Mouse (Mus musculus): ENCODE measurements around the gene Ggn. TPM values are rescaled to one million over a fixed set of nuclear protein-coding genes. Genes with fewer than 3 reads are reported as not detected.
A peak's percentile ranks its signal among the peaks of the same experiment; 100 is the strongest.

Gene Ggn
- total and polyA plus RNA-seq, 3 experiments, result 0.19 to 1.0 TPM; not detected in 1

DNA sequence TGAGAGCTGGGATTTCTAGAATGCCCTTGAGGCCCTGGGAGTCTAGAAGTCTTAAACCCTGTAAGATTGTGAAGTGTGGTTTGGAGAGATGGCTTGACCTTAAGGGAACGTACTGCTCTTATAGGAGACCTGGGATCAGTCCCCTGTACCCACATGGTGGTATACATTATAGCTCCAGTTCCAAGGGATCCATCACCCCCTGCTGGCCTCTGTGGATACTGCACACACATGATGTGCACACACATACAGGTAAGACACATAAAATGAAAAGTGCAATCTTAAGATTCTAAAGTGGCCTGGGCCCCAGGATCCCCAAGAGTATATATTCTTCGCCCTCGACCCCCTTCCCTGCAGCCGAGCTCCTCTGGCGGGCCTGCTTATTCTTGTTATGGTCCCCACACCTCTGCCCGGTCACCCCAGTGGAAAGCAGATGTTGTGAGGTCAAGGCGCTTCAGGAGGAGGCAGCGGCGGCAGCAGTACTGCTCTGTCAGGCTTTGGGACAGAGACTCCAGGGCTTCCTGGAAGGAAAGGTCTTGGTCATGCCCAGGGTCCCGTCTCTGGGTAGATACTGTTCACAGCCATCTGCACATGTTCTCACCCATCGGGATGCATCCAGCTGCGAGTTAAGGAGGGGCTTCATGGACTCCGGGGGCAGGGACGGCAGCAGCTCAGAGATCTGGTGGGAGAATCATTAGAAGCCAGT is 15.8 kb upstream of the Ggn start:
- peak; percentile 42 for DNase-seq (ENCODE audit: low read depth, low spot score)
- Histone ChIP-seq H3K4me1 (ENCODE audit: control insufficient read depth in 1 of 2, insufficient read depth in 2 of 2, low read length in 2 of 2) (peaks cover 0 to 11% of the 10 kb centered on the region in 2 experiments; a peak in 1 of 4 replicates), H3K36me3 (ENCODE audit: control insufficient read depth in 1 of 2, insufficient read depth in 2 of 2, low read length in 2 of 2) (no peaks in the 10 kb centered on the region; a peak in 1 of 4 replicates), H3K79me2 (ENCODE audit: control insufficient read depth, insufficient read depth, low read length, poor library complexity) (no peaks in the 10 kb centered on the region; the same call in 1 of the 2 replicates), H3K9ac (ENCODE audit: control insufficient read depth, low read depth, low read length, poor library complexity, severe bottlenecking) (no peak overlapping the region), H3K27me3 (ENCODE audit: control insufficient read depth in 1 of 2, insufficient read depth in 2 of 2, low read length in 2 of 2) (no peaks in the 10 kb centered on the region), H3K27ac (ENCODE audit: control insufficient read depth, low read depth, low read length) (no peak overlapping the region), H3K9me3 (replicated peaks; ENCODE audit: insufficient read depth, low read length) (no peaks in the 10 kb centered on the region), H3K4me3 (ENCODE audit: control insufficient read depth in 1 of 2, insufficient read depth in 1 of 2, low read depth in 2 of 2, low read length in 2 of 2) (no peak overlapping the region)
- TF ChIP-seq RAD21 (IDR thresholded peaks at IDR 0.05; ENCODE audit: low read depth, low read length) (peak; percentile 9), E2F4 (IDR thresholded peaks at IDR 0.05; ENCODE audit: borderline replicate concordance, low read depth, low read length) (no peak), JUND (IDR thresholded peaks at IDR 0.05; ENCODE audit: low read depth, low read length) (no peak), USF2 (IDR thresholded peaks at IDR 0.05; ENCODE audit: borderline replicate concordance in 1 of 2, insufficient read depth in 1 of 2, low read depth in 1 of 2, low read length in 2 of 2) (no peak), SMC3 (IDR thresholded peaks at IDR 0.05; ENCODE audit: low read depth, low read length) (peak; percentile 22; the same call in 1 of the 2 replicates), ELF1 (IDR thresholded peaks at IDR 0.05; ENCODE audit: low read depth, low read length) (no peak), NRF1 (IDR thresholded peaks at IDR 0.05; ENCODE audit: insufficient read depth, low read depth, low read length, poor library complexity, severe bottlenecking) (no peak), GABPA (IDR thresholded peaks at IDR 0.05; ENCODE audit: low read depth, low read length) (no peak), CTCF (IDR thresholded peaks at IDR 0.05 in 2 of 3, conservative IDR thresholded peaks at IDR 0.05 in 1 of 3; ENCODE audit: control insufficient read depth in 1 of 3, insufficient read depth in 1 of 3, low read depth in 2 of 3, low read length in 3 of 3, poor library complexity in 1 of 3, severe bottlenecking in 1 of 3) (peak; percentile 26 to 43 (median 41); a peak in 4 of 6 replicates)

DNA sequence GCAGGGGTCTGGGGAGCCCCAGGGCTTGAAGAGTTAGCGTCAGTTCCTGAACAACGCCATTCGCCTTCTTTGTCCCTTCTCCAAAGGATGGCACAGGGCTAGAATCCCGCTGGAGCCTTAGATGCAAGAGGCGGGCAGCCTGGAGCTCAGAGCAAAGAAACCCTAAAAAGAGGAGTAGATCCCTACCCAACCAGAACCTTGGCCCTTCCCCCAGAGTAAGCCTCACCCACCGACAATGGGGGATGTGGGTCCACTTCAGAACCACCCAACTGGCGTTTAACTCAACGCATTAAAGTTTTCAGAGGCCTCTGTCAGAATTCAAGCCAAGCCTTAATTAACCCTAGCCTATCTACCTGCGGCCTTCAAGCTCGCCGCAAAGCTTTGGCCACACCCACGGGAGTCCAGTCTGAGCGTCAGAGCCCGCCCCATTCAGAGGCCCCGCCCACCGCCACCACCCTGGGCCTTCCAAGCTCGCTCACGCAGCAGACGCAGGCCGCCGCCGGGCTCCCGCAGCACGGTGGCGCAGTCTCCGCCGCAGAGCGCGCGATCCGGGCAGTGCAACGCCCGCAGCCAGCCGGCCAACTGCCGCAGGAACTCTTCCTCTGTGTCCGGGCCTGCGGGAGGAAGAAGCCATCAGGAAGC is 14.7 kb upstream of the Ggn start:
- no peaks in the 10 kb centered on the region; a peak in 1 of 4 replicates for H3K36me3 ChIP-seq (ENCODE audit: control insufficient read depth in 1 of 2, insufficient read depth in 2 of 2, low read length in 2 of 2)
- no peaks in the 10 kb centered on the region for H3K9me3 ChIP-seq (replicated peaks; ENCODE audit: insufficient read depth, low read length)
- DNase-seq (ENCODE audit: low read depth, low spot score), result peak; percentile 90
- H3K79me2 ChIP-seq (ENCODE audit: control insufficient read depth, insufficient read depth, low read length, poor library complexity), result no peaks in the 10 kb centered on the region; the same call in 1 of the 2 replicates
- peak overlapping the region; percentile 72 for H3K9ac ChIP-seq (ENCODE audit: control insufficient read depth, low read depth, low read length, poor library complexity, severe bottlenecking)
- H3K27ac ChIP-seq (ENCODE audit: control insufficient read depth, low read depth, low read length), result peak overlapping the region; percentile 8
- no peak for TF ChIP-seq SMC3 (IDR thresholded peaks at IDR 0.05; ENCODE audit: low read depth, low read length)
- no peak for TF ChIP-seq ETS1 (IDR thresholded peaks at IDR 0.05; ENCODE audit: low read depth, low read length)
- TF ChIP-seq JUND (IDR thresholded peaks at IDR 0.05; ENCODE audit: low read depth, low read length), result no peak
- TF ChIP-seq POLR2A (IDR thresholded peaks at IDR 0.05; ENCODE audit: control insufficient read depth in 1 of 2, insufficient read depth in 1 of 2, low read depth in 1 of 2, low read length in 2 of 2, poor library complexity in 1 of 2), result peak; percentile 7 to 73; a peak in 2 of 4 replicates
- 0 out of 2 replicates have a peak, but pooled peaks have one; percentile 29 for TF ChIP-seq MAX (IDR thresholded peaks at IDR 0.05; ENCODE audit: low read length)
- 0 out of 2 replicates have a peak, but pooled peaks have one; percentile 22 for TF ChIP-seq TCF12 (IDR thresholded peaks at IDR 0.05; ENCODE audit: low read depth, low read length)
- 0 out of 2 replicates have a peak, but pooled peaks have one; percentile 15 for TF ChIP-seq ELF1 (IDR thresholded peaks at IDR 0.05; ENCODE audit: low read depth, low read length)
- 0 out of 2 replicates have a peak, but pooled peaks have one; percentile 35 for TF ChIP-seq HCFC1 (IDR thresholded peaks at IDR 0.05; ENCODE audit: low read depth, low read length)
- TF ChIP-seq CTCF (IDR thresholded peaks at IDR 0.05 in 2 of 3, conservative IDR thresholded peaks at IDR 0.05 in 1 of 3; ENCODE audit: control insufficient read depth in 1 of 3, insufficient read depth in 1 of 3, low read depth in 2 of 3, low read length in 3 of 3, poor library complexity in 1 of 3, severe bottlenecking in 1 of 3), result 0 out of 6 replicates have a peak, but pooled peaks of 1 of the 3 experiments have one; percentile 17
- TF ChIP-seq ZMIZ1 (IDR thresholded peaks at IDR 0.05; ENCODE audit: low read depth, low read length), result peak; percentile 28; the same call in 1 of the 2 replicates
- 0 out of 2 replicates have a peak, but pooled peaks have one; percentile 32 for TF ChIP-seq NRF1 (IDR thresholded peaks at IDR 0.05; ENCODE audit: insufficient read depth, low read depth, low read length, poor library complexity, severe bottlenecking)
- peak; percentile 61 for TF ChIP-seq NELFE (IDR thresholded peaks at IDR 0.05; ENCODE audit: low read depth, low read length)
- H3K27me3 ChIP-seq (ENCODE audit: control insufficient read depth in 1 of 2, insufficient read depth in 2 of 2, low read length in 2 of 2), result no peaks in the 10 kb centered on the region
- H3K4me1 ChIP-seq (ENCODE audit: control insufficient read depth in 1 of 2, insufficient read depth in 2 of 2, low read length in 2 of 2), result peaks cover 0 to 11% of the 10 kb centered on the region in 2 experiments; a peak in 1 of 4 replicates
- H3K4me3 ChIP-seq (ENCODE audit: control insufficient read depth in 1 of 2, insufficient read depth in 1 of 2, low read depth in 2 of 2, low read length in 2 of 2), result peak overlapping the region; percentile 75 to 80

Data from MEL (cell line).